Mouse (Mus musculus) heart, embryonic 11.5 days (tissue): Measurements from ENCODE around the gene Tc2n. TPM values are rescaled to one million over a fixed set of nuclear protein-coding genes. Genes with fewer than 3 reads are reported as not detected.

Experiments
- ATAC-seq: fragments of 200-750 bp; cut with Nextera tagmentation; replicated peaks from 2 replicates; pipeline ENCODE4 v1.8.0; 2017; ENCODE audit warnings: moderate library complexity; ENCODE audit not compliant: insufficient number of reproducible peaks, low FRiP score, low TSS enrichment
- H3K27ac ChIP-seq: fragments of 300-500 bp; sonication (generic); 2 replicates; pipeline ENCODE4 v1.5.1; 2014; ENCODE audit warnings: mild to moderate bottlenecking, low read depth, low read length
- H3K27me3 ChIP-seq: fragments of 300-500 bp; sonication (generic); 2 replicates; pipeline ENCODE4 v1.6.1; 2014; ENCODE audit warnings: mild to moderate bottlenecking, low read length, mixed read lengths; ENCODE audit not compliant: control insufficient read depth, insufficient read depth
- H3K36me3 ChIP-seq: fragments of 300-500 bp; sonication (generic); 2 replicates; pipeline ENCODE4 v1.6.1; 2014; ENCODE audit warnings: mild to moderate bottlenecking, low read length, moderate library complexity, mixed read lengths; ENCODE audit not compliant: control insufficient read depth, insufficient read depth
- H3K4me1 ChIP-seq: fragments of 300-500 bp; sonication (generic); 2 replicates; pipeline ENCODE4 v1.6.1; 2014; ENCODE audit warnings: low read length; ENCODE audit not compliant: control insufficient read depth, insufficient read depth
- H3K4me2 ChIP-seq: fragments of 300-500 bp; sonication (generic); 2 replicates; pipeline ENCODE4 v1.6.1; 2014; ENCODE audit warnings: mild to moderate bottlenecking, moderate library complexity
- H3K4me3 ChIP-seq: fragments of 300-500 bp; sonication (generic); 2 replicates; pipeline ENCODE4 v1.5.1; 2014; ENCODE audit warnings: low read depth, low read length
- H3K9ac ChIP-seq: fragments of 300-500 bp; sonication (generic); 2 replicates; pipeline ENCODE4 v1.6.1; 2014; ENCODE audit warnings: mild to moderate bottlenecking, low read depth, low read length, moderate library complexity
- H3K9me3 ChIP-seq: fragments of 300-500 bp; sonication (generic); replicated peaks from 2 replicates; pipeline ENCODE4 v1.6.1; 2016; ENCODE audit warnings: low read length; ENCODE audit not compliant: control insufficient read depth
- WGBS: fragments of 180-500 bp; shearing (Covaris S2); extraction: QIAGEN DNeasy Blood & Tissue Kit; methylation state at CpG from one replicate; pipeline ENCODE4 v1.1.7; 2014; ENCODE audit not compliant: insufficient replicate concordance; 5-methylcytosine and 5-hydroxymethylcytosine counted together
- polyA plus RNA-seq: library from polyadenylated mRNA; unstranded; fragments of >200 nt; fragmentation: Nextera tagmentation; extraction: Ambion mirVana; gene quantifications from 2 replicates; pipeline ENCODE4 v1.2.1, GENCODE M21; 2014

Gene Tc2n
- polyA plus RNA-seq, 1 experiment from 2014 or later = 0.29 TPM

- H3K27me3 ChIP-seq = no peaks in the 10 kb centered on the region
- no peak overlapping the region for H3K9ac ChIP-seq
- H3K4me3 ChIP-seq = no peak overlapping the region
- no peaks in the 10 kb centered on the region for H3K9me3 ChIP-seq
- H3K4me1 ChIP-seq = no peaks in the 10 kb centered on the region
- no peak overlapping the region for H3K4me2 ChIP-seq
- no peak overlapping the region for H3K27ac ChIP-seq
- WGBS = 49% methylated on average over 2 of the region's 2 CpGs
- no peaks in the 10 kb centered on the region for H3K36me3 ChIP-seq
- ATAC-seq = no peak
Measured at GRCm38 (mm10) chr12:101742375-101742774, 24.1 kb upstream of the Tc2n start.

- no peaks in the 10 kb centered on the region for H3K36me3 ChIP-seq
- no peaks in the 10 kb centered on the region for H3K4me1 ChIP-seq
- no peak overlapping the region for H3K9ac ChIP-seq
- no peaks in the 10 kb centered on the region for H3K27me3 ChIP-seq
- no peak; the same call in 1 of the 2 replicates for ATAC-seq
- H3K9me3 ChIP-seq = no peaks in the 10 kb centered on the region
- 13% methylated on average over 2 of the region's 2 CpGs for WGBS
- H3K27ac ChIP-seq = no peak overlapping the region
- H3K4me2 ChIP-seq = no peak overlapping the region
- H3K4me3 ChIP-seq = no peak overlapping the region
Measured at GRCm38 (mm10) chr12:101740486-101740885, 22.2 kb upstream of the Tc2n start.

GRCm38 (mm10) chr12:101740045-101740444, 21.7 kb upstream of the Tc2n start:
- H3K27ac ChIP-seq = no peak overlapping the region
- no peak overlapping the region for H3K9ac ChIP-seq
- no peaks in the 10 kb centered on the region for H3K4me1 ChIP-seq
- H3K9me3 ChIP-seq = no peaks in the 10 kb centered on the region
- H3K4me3 ChIP-seq = no peak overlapping the region
- no peaks in the 10 kb centered on the region for H3K27me3 ChIP-seq
- ATAC-seq = no peak
- H3K4me2 ChIP-seq = no peak overlapping the region
- 43% methylated on average over 2 of the region's 2 CpGs for WGBS
- no peaks in the 10 kb centered on the region for H3K36me3 ChIP-seq

GRCm38 (mm10) chr12:101718755-101719150, 430 bp upstream of the Tc2n start:
- Histone ChIP-seq H3K4me3 (peak overlapping the region; percentile 62), H3K9ac (no peak overlapping the region), H3K27ac (no peak overlapping the region)

GRCm38 (mm10) chr12:101699176-101699575, 19.1 kb downstream of the Tc2n start:
- no peak overlapping the region for H3K4me2 ChIP-seq
- 78% methylated on average over 3 of the region's 3 CpGs for WGBS
- H3K27me3 ChIP-seq = no peaks in the 10 kb centered on the region
- H3K4me3 ChIP-seq = no peak overlapping the region
- no peak overlapping the region for H3K9ac ChIP-seq
- H3K9me3 ChIP-seq = no peaks in the 10 kb centered on the region
- no peak overlapping the region for H3K27ac ChIP-seq
- H3K36me3 ChIP-seq = no peaks in the 10 kb centered on the region
- ATAC-seq = no peak
- no peaks in the 10 kb centered on the region for H3K4me1 ChIP-seq

More at GRCm38 (mm10) chr12:101718755-101719150, 430 bp upstream of the Tc2n start:
- no peaks in the 10 kb centered on the region for H3K9me3 ChIP-seq
- no peaks in the 10 kb centered on the region for H3K36me3 ChIP-seq
- WGBS = 1% methylated on average over 9 of the region's 9 CpGs
- H3K4me1 ChIP-seq = no peaks in the 10 kb centered on the region
- peak overlapping the region; percentile 78 for H3K4me2 ChIP-seq
- H3K27me3 ChIP-seq = no peaks in the 10 kb centered on the region
- ATAC-seq = peak; percentile 80

- H3K9ac ChIP-seq = no peak overlapping the region
- ATAC-seq = no peak
- 80% methylated on average over 1 of the region's 1 CpGs for WGBS
- H3K27me3 ChIP-seq = no peaks in the 10 kb centered on the region
- no peaks in the 10 kb centered on the region for H3K9me3 ChIP-seq
- no peaks in the 10 kb centered on the region for H3K36me3 ChIP-seq
- H3K4me2 ChIP-seq = no peak overlapping the region
- no peak overlapping the region for H3K4me3 ChIP-seq
- no peak overlapping the region for H3K27ac ChIP-seq
- H3K4me1 ChIP-seq = no peaks in the 10 kb centered on the region
Measured at GRCm38 (mm10) chr12:101696521-101696920, 21.8 kb downstream of the Tc2n start.

GRCm38 (mm10) chr12:101680538-101680937, 37.8 kb downstream of the Tc2n start:
- Histone ChIP-seq H3K9me3 (no peaks in the 10 kb centered on the region), H3K9ac (no peak overlapping the region), H3K27me3 (no peaks in the 10 kb centered on the region), H3K4me1 (no peaks in the 10 kb centered on the region), H3K27ac (no peak overlapping the region), H3K36me3 (no peaks in the 10 kb centered on the region), H3K4me3 (no peak overlapping the region), H3K4me2 (no peak overlapping the region)
- 85% methylated on average over 2 of the region's 2 CpGs for WGBS
- no peak for ATAC-seq

GRCm38 (mm10) chr12:101667502-101667901, 50.8 kb downstream of the Tc2n start:
- Histone ChIP-seq H3K4me3 (no peak overlapping the region), H3K27ac (no peak overlapping the region), H3K36me3 (no peaks in the 10 kb centered on the region), H3K27me3 (no peaks in the 10 kb centered on the region), H3K9ac (no peak overlapping the region), H3K4me1 (no peaks in the 10 kb centered on the region), H3K4me2 (no peak overlapping the region), H3K9me3 (no peaks in the 10 kb centered on the region; the same call in 1 of the 2 replicates)
- 85% methylated on average over 2 of the region's 2 CpGs for WGBS
- ATAC-seq = no peak

- Histone ChIP-seq H3K4me1 (no peaks in the 10 kb centered on the region), H3K9ac (no peak overlapping the region), H3K9me3 (no peaks in the 10 kb centered on the region), H3K36me3 (no peaks in the 10 kb centered on the region), H3K27me3 (no peaks in the 10 kb centered on the region), H3K27ac (no peak overlapping the region), H3K4me3 (no peak overlapping the region), H3K4me2 (no peak overlapping the region)
- whole genome bisulfite sequencing = 85% methylated on average over 1 of the region's 1 CpGs
- ATAC-seq = no peak
Measured at GRCm38 (mm10) chr12:101633137-101633536, 85.2 kb downstream of the Tc2n start.
